In the genomic region with DNA sequence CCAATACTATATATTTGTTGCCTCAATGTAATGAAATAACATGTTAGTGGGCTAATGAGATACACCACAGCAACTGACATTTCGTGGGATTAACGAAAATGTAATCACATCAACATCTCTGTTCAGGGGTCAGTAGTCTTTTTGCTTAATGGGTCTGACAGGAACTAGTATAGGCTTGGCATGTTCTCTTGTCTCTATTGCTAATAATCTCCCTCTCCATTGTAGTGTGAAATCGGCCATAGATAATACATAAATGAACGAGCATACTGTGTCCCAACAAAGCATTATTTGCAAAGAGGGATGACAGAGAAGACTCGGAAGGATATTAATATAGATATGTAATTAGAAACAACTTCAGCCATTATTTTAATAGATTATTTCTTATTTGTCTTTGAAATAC, we compare ENCODE assay signal across 16 mouse cellular contexts.
"Had no signal": no experiment of that assay in that cellular context is flagged by ENCODE, and none has a peak within 500 bp of the region (broad histone marks: within the 10 kb centered on the region; RNA-seq: fewer than 3 reads in every experiment).

No protein-coding gene starts in this region.

- H3K27me3 ChIP-seq: neural tube, embryonic 12.5 days; neural tube, embryonic 13.5 days; neural tube, embryonic 15.5 days; stomach, embryonic 15.5 days had no signal

- H3K4me2 ChIP-seq: neural tube, embryonic 12.5 days; neural tube, embryonic 13.5 days; neural tube, embryonic 15.5 days; stomach, embryonic 15.5 days had no signal

- H3K27ac ChIP-seq: neural tube, embryonic 12.5 days; neural tube, embryonic 13.5 days; neural tube, embryonic 15.5 days; stomach, embryonic 15.5 days; stomach, postnatal 0 days had no signal

- DNase-seq: right cerebral cortex, adult 18-20 months; right cerebral cortex, postnatal 14 days; right cerebral cortex, postnatal 25 days; right cerebral cortex, postnatal 4 days; spleen, adult 18-20 months; thymus, adult 18-20 months; thymus, adult 2 months; thymus, postnatal 14 days; thymus, postnatal 25 days; thymus, postnatal 36 days; thymus, postnatal 4 days had no signal

- H3K36me3 ChIP-seq: neural tube, embryonic 12.5 days; neural tube, embryonic 13.5 days; neural tube, embryonic 15.5 days; stomach, embryonic 15.5 days had no signal

- H3K4me1 ChIP-seq: neural tube, embryonic 12.5 days; neural tube, embryonic 13.5 days; neural tube, embryonic 15.5 days; stomach, embryonic 15.5 days had no signal

- H3K9ac ChIP-seq: neural tube, embryonic 12.5 days; neural tube, embryonic 13.5 days; neural tube, embryonic 15.5 days; stomach, embryonic 15.5 days had no signal

- H3K4me3 ChIP-seq: neural tube, embryonic 12.5 days; neural tube, embryonic 13.5 days; neural tube, embryonic 15.5 days; stomach, embryonic 15.5 days had no signal

- H3K9me3 ChIP-seq: neural tube, embryonic 12.5 days; neural tube, embryonic 13.5 days; neural tube, embryonic 15.5 days; stomach, embryonic 15.5 days had no signal
